Mouse (Mus musculus): ENCODE measurements around the gene Faah. TPM values are rescaled to one million over a fixed set of nuclear protein-coding genes. Genes with fewer than 3 reads are reported as not detected.

The Faah gene
- polyA plus RNA-seq (2016; fragmentation: Nextera tagmentation; extraction: Ambion mirVana), result 1.4 and 2.7 TPM in 2 replicates

DNA sequence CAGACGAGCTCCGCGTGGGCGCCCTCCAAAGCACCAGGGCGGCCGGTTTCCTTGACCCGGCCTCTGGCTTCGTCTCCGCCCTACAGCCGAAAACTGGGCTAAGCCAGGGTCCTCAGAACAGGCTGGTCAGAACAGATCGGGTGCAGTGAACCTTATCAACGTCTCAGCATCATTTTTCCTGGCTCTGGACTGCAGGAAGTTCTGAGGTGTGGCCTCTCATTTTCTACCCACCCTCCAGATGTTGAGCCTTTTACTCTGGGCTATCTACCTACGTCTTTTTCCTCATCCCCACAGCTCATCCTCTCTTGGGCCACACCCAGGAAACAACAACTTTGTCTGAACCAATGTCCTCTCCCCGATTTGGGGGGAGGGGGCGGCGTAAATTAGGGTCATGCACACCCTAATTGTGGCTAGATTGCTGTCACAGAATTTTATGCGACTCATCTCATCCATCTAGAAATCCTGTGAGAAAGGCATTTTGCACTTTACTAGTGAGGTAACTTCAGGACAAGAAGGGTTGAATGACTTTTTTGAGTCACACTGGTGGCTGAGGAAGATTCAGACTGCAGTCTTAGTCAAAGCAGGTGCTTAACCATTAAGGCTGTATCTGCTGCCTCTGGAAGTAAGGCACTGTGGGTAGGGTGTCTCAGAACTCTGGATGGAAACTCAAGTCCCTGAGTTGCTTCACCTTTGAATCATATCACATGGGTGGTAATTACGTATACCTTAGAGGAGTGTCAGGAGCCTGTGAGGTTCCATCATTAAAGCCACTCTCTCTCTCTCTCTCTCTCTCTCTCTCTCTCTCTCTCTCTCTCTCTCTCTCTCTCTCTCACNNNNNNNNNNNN lies at the start of gene Faah:
Faah (minus strand) TSS at position 25 of the 845 bp plus-strand sequence.
- Histone ChIP-seq H3K4me1 (peaks cover 26% of the 10 kb centered on the region), H3K4me3 (peak within 1 kb of the TSS; percentile 79), H3K27me3 (ENCODE audit: low read depth, poor library complexity, severe bottlenecking) (peaks cover 81% of the 10 kb centered on the region), H3K36me3 (no peaks in the 10 kb centered on the region), H3K27ac (replicated peaks) (peak within 1 kb of the TSS; percentile 84), H3K9me3 (replicated peaks) (no peaks in the 10 kb centered on the region)
- WGBS, result 6% methylated on average over 18 of the region's 18 CpGs
- DNase-seq (ENCODE audit: low spot score), result no peak

DNA sequence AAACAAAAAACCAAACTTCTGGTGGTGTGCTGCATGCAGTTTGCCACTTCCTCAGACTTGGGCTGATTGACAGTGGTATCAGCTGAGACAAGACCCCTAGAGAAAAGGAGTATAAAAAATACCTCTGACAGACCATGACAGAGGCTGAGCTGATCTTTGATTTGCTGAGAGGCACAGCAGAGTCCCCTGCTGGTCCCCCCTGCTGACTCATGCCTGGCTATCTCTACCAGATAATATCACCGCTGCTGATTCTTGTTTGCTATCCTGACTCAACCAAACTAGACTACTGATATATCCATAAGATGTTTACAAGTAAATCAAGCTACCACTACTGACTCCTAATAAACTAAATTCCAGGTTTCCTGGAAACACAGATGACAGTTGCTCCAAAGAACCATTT lies 46.1 kb upstream of the Faah start:
- Histone ChIP-seq H3K27ac (replicated peaks) (no peak overlapping the region), H3K4me3 (no peak overlapping the region), H3K36me3 (peaks cover 41% of the 10 kb centered on the region), H3K27me3 (ENCODE audit: low read depth, poor library complexity, severe bottlenecking) (no peaks in the 10 kb centered on the region), H3K9me3 (replicated peaks) (no peaks in the 10 kb centered on the region), H3K4me1 (0 out of 2 replicates have a peak, but pooled peaks cover 4% of the 10 kb centered on the region)
- no peak for DNase-seq (ENCODE audit: low spot score)
- 57% methylated on average over 1 of the region's 1 CpGs for WGBS

DNA sequence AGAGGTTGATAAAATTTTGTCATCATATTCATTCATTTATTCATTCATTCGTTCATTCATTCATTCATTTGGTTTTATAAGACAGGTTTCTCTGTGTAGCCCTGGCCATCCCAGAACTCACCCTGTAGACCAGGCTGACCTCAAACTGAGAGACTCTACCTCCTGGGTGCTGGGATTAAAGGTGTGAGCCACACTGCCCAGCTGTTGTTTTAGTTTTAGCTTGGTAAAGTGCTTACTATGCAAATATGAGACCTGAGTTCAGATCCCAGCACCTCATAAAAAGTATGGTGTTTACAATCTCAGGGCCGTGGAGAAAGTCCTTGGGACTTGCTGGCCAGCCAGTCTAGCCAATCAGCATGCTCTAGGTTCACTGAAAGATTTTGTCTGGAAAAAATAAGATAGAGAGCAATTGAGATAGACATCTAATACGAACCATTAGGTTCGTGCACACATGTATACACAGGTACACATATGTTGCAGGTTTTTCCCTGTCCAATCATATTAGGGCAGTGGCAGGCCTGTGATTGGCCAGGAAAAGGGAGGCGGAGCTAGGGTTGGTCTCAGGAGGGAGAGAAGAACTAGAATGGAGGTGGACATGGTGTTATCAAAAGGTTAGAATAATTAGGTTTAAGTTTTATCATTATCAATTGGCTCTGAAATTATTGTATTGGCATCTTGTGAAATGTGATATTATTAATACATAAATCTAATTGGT lies 41.4 kb upstream of the Faah start:
- H3K4me1 ChIP-seq, result peaks cover 7% of the 10 kb centered on the region; the same call in 1 of the 2 replicates
- 82% methylated on average over 5 of the region's 5 CpGs for WGBS
- no peaks in the 10 kb centered on the region for H3K27me3 ChIP-seq (ENCODE audit: low read depth, poor library complexity, severe bottlenecking)
- H3K27ac ChIP-seq (replicated peaks), result no peak overlapping the region
- H3K9me3 ChIP-seq (replicated peaks), result no peaks in the 10 kb centered on the region
- DNase-seq (ENCODE audit: low spot score), result no peak
- no peak overlapping the region for H3K4me3 ChIP-seq
- no peaks in the 10 kb centered on the region for H3K36me3 ChIP-seq

DNA sequence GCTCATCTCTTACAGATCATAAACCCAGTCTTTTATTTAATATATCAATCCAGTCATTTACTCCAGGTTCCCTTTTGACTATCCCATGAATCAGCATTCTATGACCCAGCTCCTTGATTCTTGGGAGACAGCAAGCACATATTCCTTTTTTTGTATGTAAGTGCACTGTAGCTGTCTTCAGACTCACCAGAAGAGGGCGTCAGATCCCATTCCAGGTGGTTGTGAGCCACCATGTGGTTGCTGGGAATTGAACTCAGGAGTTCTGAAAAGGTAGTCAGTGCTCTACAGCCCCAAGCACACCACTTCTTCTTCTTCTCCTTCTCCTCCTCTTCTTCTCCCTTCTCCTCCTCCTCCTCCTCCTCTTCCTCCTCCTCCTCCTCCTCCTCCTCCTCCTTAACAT lies 39.8 kb upstream of the Faah start:
- H3K36me3 ChIP-seq, result no peaks in the 10 kb centered on the region
- no peaks in the 10 kb centered on the region for H3K27me3 ChIP-seq (ENCODE audit: low read depth, poor library complexity, severe bottlenecking)
- H3K9me3 ChIP-seq (replicated peaks), result no peaks in the 10 kb centered on the region
- no peak overlapping the region for H3K4me3 ChIP-seq
- WGBS, result 0% methylated on average over 1 of the region's 1 CpGs
- no peak for DNase-seq (ENCODE audit: low spot score)
- peaks cover 16% of the 10 kb centered on the region for H3K4me1 ChIP-seq
- no peak overlapping the region for H3K27ac ChIP-seq (replicated peaks)

DNA sequence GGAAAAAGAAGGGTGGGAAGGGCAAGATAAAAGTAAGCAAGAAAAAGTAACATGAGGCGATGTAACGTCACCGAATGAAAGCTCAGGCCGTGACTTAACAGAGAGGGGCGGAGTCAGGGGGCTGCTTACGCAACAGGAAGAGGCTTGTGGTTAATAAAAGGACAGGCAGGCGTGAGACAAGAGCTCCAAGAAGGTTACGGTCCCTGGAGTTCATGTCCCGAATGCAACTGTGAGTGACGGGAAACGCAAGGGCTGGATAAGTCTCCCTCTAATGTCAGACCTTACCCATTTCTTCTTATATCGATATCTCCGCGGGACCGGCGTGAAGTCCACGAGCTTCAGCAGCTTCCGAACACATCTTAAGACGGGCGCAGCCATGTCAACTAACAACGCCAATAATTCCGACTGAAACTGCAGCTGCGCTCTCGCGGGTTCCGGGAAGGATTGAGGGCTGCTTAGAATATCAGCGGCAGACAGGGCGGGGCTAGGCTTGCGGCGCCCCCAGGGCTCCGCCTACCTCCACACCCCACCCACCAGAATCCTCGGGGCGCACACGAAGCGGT lies 35.8 kb upstream of the Faah start, which contains the start of gene Nsun4:
Nsun4 (minus strand) TSS at position 478 of the 563 bp plus-strand sequence.
- peak; percentile 86 for DNase-seq (ENCODE audit: low spot score)
- Histone ChIP-seq H3K4me3 (peak within 1 kb of the TSS; percentile 69), H3K27me3 (ENCODE audit: low read depth, poor library complexity, severe bottlenecking) (no peaks in the 10 kb centered on the region), H3K4me1 (peaks cover 21% of the 10 kb centered on the region), H3K36me3 (no peaks in the 10 kb centered on the region), H3K27ac (replicated peaks) (peak within 1 kb of the TSS; percentile 84), H3K9me3 (replicated peaks) (no peaks in the 10 kb centered on the region)
- under 1% methylated on average over 35 of the region's 35 CpGs for WGBS

DNA sequence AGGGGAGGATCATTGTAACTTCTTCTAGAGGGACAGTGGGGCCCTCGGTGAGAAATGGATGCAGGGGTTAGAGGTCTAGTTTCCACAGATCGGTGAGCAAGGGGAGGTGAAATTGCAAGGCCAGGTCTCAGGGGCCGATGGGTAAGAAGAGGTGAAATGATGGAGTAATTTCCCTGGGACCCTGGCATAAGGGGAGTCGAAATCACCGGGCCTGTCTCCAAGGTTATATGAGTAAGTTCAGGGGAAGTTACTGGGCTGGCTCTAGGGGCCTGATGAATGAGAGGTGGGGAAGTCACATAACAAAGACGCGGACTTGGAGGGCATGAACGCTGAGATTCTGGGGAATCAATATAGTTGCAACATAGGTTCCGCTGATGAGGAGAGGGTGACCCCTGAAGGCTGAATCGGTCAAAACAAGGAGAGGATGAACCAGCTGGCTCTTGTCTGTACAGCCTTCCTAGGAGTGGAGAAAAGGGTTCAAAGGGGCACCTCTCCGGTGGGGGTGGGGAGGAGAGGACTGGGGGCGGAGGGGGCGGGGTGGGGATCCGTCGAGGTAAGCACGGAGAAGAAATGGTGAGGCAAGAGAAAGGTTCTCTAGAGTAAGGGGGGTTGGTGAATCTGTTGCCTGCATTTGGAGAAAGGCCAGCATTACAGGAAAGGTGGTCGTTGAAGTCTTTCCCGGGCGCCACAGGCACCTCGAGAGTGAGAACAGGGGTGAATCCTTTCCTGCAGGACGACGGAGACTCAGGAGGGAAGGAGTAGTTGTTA lies 35.0 kb upstream of the Faah start:
- H3K27me3 ChIP-seq (ENCODE audit: low read depth, poor library complexity, severe bottlenecking), result no peaks in the 10 kb centered on the region
- H3K4me1 ChIP-seq, result peaks cover 21% of the 10 kb centered on the region
- WGBS, result 9% methylated on average over 22 of the region's 22 CpGs
- peak; percentile 52 for DNase-seq (ENCODE audit: low spot score)
- H3K9me3 ChIP-seq (replicated peaks), result no peaks in the 10 kb centered on the region
- H3K36me3 ChIP-seq, result peaks cover 7% of the 10 kb centered on the region
- H3K4me3 ChIP-seq, result peak overlapping the region; percentile 69
- peak overlapping the region; percentile 84 for H3K27ac ChIP-seq (replicated peaks)

DNA sequence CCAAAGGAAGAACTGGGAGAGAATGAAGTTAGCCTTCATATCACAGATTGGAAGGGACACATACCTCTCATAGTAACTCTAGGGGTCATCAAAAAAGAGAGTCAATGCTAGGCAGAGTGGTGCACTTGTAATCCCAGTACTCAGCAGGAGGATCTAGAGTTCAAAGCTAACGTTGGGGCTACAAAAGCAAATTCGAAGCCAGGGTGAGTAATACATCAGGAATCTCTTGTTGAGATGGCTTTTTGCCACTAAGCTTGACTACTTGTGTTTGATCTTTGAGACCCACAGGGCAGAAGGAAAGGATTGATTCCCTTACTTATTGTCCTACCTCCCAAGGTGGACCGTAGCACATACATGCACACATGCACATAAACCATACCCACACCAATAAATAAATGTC lies 31.5 kb upstream of the Faah start:
- Histone ChIP-seq H3K27ac (replicated peaks) (no peak overlapping the region), H3K4me3 (no peak overlapping the region), H3K4me1 (peaks cover 18% of the 10 kb centered on the region), H3K9me3 (replicated peaks) (no peaks in the 10 kb centered on the region), H3K27me3 (ENCODE audit: low read depth, poor library complexity, severe bottlenecking) (no peaks in the 10 kb centered on the region), H3K36me3 (peaks cover 24% of the 10 kb centered on the region)
- 85% methylated on average over 3 of the region's 3 CpGs for WGBS
- DNase-seq (ENCODE audit: low spot score), result no peak

DNA sequence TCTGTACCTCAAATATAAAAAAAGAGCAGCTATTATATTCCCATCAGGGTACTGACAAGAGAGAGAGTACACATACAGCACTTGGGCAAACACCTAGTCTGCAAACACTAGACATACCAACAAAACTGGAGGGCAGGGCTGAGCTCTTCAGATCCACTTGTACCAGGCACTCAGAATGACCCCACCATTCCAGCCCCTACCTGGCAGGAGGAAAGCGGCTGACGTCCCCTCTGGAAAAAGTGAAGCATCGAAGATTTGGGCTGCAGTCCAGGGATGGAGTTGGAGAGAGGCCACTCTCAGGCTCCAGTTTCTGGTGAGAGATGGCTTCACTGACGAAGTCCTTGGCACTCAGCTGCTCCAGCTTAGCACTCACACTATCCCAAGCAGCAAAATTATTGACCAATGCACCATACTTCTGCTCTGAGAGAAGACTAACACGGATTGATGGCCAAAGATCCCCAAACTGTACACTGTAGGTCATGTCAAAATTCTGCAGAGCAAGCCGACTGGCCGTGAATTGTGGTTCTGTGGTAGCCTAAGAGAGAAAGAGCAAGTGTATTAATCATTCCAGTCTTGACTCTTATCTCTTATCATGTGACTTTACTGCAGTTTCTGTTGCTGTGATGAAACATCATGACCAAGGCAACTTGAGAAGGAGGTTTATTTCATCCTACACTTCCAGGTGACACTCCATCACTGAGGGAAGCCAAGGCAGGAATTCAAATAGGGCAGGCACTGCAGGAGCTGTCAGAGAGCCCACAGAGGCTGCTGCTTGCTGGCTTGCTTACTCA lies 30.6 kb upstream of the Faah start:
- no peak overlapping the region for H3K27ac ChIP-seq (replicated peaks)
- H3K4me1 ChIP-seq, result peaks cover 13% of the 10 kb centered on the region
- DNase-seq (ENCODE audit: low spot score), result no peak
- H3K9me3 ChIP-seq (replicated peaks), result no peaks in the 10 kb centered on the region
- 83% methylated on average over 7 of the region's 7 CpGs for WGBS
- H3K4me3 ChIP-seq, result no peak overlapping the region
- H3K27me3 ChIP-seq (ENCODE audit: low read depth, poor library complexity, severe bottlenecking), result no peaks in the 10 kb centered on the region
- H3K36me3 ChIP-seq, result peaks cover 30% of the 10 kb centered on the region

DNA sequence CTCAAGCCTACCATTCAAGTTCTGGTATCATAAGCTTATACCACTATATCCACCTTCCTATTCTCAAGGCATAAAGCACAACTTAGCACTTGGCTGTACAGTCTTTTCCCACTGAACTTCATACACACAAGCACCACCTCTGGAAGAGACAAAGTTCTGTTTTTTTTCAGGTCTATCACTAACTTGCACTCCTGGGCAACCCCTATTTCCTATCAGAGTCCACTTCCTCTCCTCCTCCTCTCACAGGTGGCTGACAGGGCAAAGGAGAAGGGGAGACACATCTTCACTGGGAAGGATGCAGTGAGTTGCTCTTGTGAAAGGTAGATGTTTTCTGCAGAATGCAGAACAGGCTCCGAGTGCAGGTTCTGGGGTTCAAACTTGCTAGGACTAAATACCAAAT lies 30.0 kb upstream of the Faah start:
- Histone ChIP-seq H3K27ac (replicated peaks) (no peak overlapping the region), H3K4me1 (peaks cover 6% of the 10 kb centered on the region), H3K9me3 (replicated peaks) (no peaks in the 10 kb centered on the region), H3K4me3 (no peak overlapping the region), H3K27me3 (ENCODE audit: low read depth, poor library complexity, severe bottlenecking) (no peaks in the 10 kb centered on the region), H3K36me3 (peaks cover 37% of the 10 kb centered on the region)
- WGBS, result 91% methylated on average over 1 of the region's 1 CpGs
- no peak for DNase-seq (ENCODE audit: low spot score)

DNA sequence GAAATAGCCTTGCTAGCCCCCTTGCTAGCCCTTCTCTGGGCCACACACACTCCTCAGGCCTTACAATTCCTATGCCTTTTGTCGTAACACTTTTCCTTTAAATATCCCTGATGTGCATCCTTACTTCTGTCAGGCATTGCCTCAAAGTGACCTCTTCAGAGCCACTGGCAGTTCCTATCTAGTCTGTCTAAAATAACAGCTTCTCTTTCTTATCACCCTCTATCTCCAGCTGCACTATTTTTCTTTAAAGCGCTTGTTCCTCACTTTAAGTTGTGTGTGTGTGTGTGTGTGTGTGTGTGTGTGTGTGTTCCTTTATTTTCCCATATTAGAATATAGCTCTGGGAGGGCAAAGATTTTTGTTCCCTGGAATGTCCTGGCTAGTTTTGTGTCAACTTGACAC lies 28.9 kb upstream of the Faah start:
- Histone ChIP-seq H3K4me3 (no peak overlapping the region), H3K9me3 (replicated peaks) (no peaks in the 10 kb centered on the region), H3K4me1 (no peaks in the 10 kb centered on the region), H3K36me3 (peaks cover 48% of the 10 kb centered on the region), H3K27ac (replicated peaks) (no peak overlapping the region), H3K27me3 (ENCODE audit: low read depth, poor library complexity, severe bottlenecking) (no peaks in the 10 kb centered on the region)
- WGBS, result 96% methylated on average over 2 of the region's 2 CpGs
- no peak for DNase-seq (ENCODE audit: low spot score)

DNA sequence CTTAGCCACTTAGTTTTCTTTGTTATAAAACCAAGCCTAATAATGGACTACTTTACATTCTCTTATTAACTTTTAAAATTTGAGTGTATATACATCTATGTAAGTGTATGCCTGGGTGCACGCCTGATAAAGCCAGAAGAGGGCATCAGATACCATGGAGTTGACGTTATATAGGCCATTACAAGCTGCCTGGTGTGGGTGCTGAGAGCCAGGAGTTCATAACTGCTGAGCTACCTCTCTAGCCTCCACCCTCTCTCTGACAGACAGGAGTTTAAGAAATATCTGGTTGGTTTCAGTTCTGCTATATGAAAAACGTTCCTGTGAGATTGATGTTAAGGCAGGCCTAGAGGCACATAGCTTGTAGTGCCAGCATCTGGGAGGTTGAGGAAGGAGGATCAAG lies 24.5 kb upstream of the Faah start:
- 80% methylated on average over 3 of the region's 3 CpGs for WGBS
- Histone ChIP-seq H3K4me1 (no peaks in the 10 kb centered on the region), H3K36me3 (peaks cover 61% of the 10 kb centered on the region), H3K27me3 (ENCODE audit: low read depth, poor library complexity, severe bottlenecking) (no peaks in the 10 kb centered on the region), H3K27ac (replicated peaks) (no peak overlapping the region), H3K9me3 (replicated peaks) (no peaks in the 10 kb centered on the region), H3K4me3 (no peak overlapping the region)
- DNase-seq (ENCODE audit: low spot score), result no peak

DNA sequence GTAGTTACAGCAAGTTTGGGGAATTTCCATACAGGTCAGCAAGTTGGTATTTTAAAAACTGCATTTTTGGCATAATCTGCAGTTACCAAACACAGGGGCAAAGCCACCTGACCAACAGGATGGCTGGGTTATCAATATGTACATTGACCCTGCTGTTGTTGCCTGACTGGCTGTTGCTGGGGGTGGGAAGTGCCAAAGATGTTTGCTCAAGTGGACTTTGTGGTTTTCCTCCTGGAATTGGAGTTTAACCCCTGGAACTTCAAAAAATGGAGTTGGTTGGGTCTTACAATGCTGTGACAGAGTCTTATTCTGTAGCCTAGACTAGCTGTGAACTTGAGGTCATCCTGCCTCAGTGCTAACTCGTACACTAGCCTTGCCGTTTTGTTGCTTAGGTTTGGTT lies 22.7 kb upstream of the Faah start:
- Histone ChIP-seq H3K9me3 (replicated peaks) (no peaks in the 10 kb centered on the region), H3K36me3 (peaks cover 66% of the 10 kb centered on the region), H3K27me3 (ENCODE audit: low read depth, poor library complexity, severe bottlenecking) (no peaks in the 10 kb centered on the region), H3K27ac (replicated peaks) (no peak overlapping the region), H3K4me1 (no peaks in the 10 kb centered on the region), H3K4me3 (no peak overlapping the region)
- whole genome bisulfite sequencing, result 89% methylated on average over 2 of the region's 2 CpGs
- DNase-seq (ENCODE audit: low spot score), result no peak
